Mouse (Mus musculus) cortical plate, adult 2 months (tissue): ENCODE measurements around the gene Hlcs.

Experiments
- CTCF ChIP-seq: fragments of 200-500 bp; IDR thresholded peaks from 2 replicates; pipeline ENCODE4 v1.5.1; 2011; ENCODE audit warnings: mild to moderate bottlenecking, control low read depth, low read length; ENCODE audit not compliant: insufficient read depth; ENCODE audit errors: extremely low read depth
- POLR2A ChIP-seq: fragments of 200-500 bp; IDR thresholded peaks from 2 replicates; pipeline ENCODE4 v1.6.1; 2011; ENCODE audit warnings: mild to moderate bottlenecking, low read length, control low read depth; ENCODE audit not compliant: insufficient read depth; ENCODE audit errors: extremely low read depth

DNA sequence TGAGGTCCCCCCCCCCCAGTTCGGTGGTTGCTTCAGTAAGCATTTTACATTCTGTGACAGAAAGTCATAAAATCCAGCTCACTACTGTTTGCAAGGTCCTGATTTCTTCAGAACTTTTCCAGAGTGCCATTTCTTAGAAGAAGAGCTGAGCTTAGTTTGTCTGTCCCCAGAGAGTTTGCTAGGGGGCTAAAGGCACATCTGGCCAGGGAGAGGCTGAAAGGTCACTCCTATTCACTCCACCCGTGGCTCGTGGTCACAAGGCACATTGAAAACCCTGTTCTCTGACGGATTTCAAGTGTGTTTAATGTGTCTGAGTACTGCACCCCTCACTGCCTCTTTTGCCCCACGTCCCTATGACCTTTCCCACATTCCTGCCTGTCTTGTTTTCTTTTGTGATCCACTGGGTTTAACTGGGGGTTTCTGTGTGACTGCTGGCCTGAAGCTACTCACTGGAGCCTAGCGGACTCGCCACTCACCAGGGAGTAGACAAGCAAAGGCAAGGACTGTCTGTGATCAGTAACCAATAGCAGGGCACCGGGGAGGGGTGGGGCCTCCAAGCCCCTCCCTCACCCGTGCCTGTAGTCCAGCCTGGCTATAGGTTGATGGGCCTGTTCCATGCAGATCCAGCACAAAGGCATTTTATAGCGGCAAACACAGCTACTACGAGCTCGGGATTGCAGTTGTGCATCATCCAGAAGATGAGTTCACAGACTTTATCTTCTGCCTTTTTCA, 215.5 kb downstream of the Hlcs start:
- TF ChIP-seq CTCF (no peak), POLR2A (no peak)
